Mouse (Mus musculus) ES-E14 (cell line): ENCODE measurements around the gene Shroom3. TPM values are rescaled to one million over a fixed set of nuclear protein-coding genes. Genes with fewer than 3 reads are reported as not detected.

Experiments
- DNase-seq: peaks from one replicate; pipeline ENCODE4 v3.0.0-alpha.2; 2013; ENCODE audit warnings: low read depth, low spot score
- H3K27ac ChIP-seq: 2 replicates; pipeline ENCODE4 v1.5.1; 2012; ENCODE audit warnings: low read depth, mild to moderate bottlenecking, low read length, moderate library complexity, mixed read lengths; ENCODE audit not compliant: poor library complexity, insufficient read depth, severe bottlenecking
- H3K36me3 ChIP-seq: 2 replicates; pipeline ENCODE4 v1.6.1; 2012; ENCODE audit warnings: mild to moderate bottlenecking, low read length, moderate library complexity, mixed read lengths; ENCODE audit not compliant: control insufficient read depth, poor library complexity, insufficient read depth, severe bottlenecking
- H3K4me1 ChIP-seq, 2 experiments: fragments of 150-350 bp in 1 of 2; sonication (generic) in 1 of 2; 2 replicates each; pipeline ENCODE4 v1.6.1; 2012; ENCODE audit warnings: low read length in 2 of 2, mild to moderate bottlenecking in 1 of 2, mixed read lengths in 1 of 2; ENCODE audit not compliant: control insufficient read depth in 2 of 2, insufficient read depth in 2 of 2, poor library complexity in 1 of 2
- H3K4me3 ChIP-seq, 2 experiments: fragments of 150-350 bp in 1 of 2; sonication (generic) in 1 of 2; 2 replicates each; pipeline ENCODE4 v1.5.1; 2012; ENCODE audit warnings: low read length in 2 of 2, low read depth in 1 of 2, mild to moderate bottlenecking in 1 of 2, mixed read lengths in 1 of 2; ENCODE audit not compliant: insufficient read depth in 1 of 2, poor library complexity in 1 of 2, severe bottlenecking in 1 of 2
- H3K9ac ChIP-seq: 2 replicates; pipeline ENCODE4 v1.6.1; 2012; ENCODE audit warnings: low read depth, mild to moderate bottlenecking, low read length, mixed read lengths; ENCODE audit not compliant: poor library complexity, insufficient read depth, severe bottlenecking
- H3K9me3 ChIP-seq: fragments of 150-350 bp; sonication (generic); 2 replicates; pipeline ENCODE4 v1.6.1; 2012; ENCODE audit warnings: low read depth, mild to moderate bottlenecking, low read length; ENCODE audit not compliant: control insufficient read depth, insufficient read depth
- CHD2 ChIP-seq: IDR thresholded peaks from 2 replicates; pipeline ENCODE4 v1.6.1; 2014; ENCODE audit warnings: mild to moderate bottlenecking, low read depth, low read length, inconsistent platforms
- HCFC1 ChIP-seq: IDR thresholded peaks from 2 replicates; pipeline ENCODE4 v1.6.1; 2012; ENCODE audit warnings: low read length, inconsistent platforms, borderline replicate concordance; ENCODE audit not compliant: insufficient read depth
- MAFK ChIP-seq: IDR thresholded peaks from 2 replicates; pipeline ENCODE4 v1.6.1; 2014; ENCODE audit warnings: mild to moderate bottlenecking, low read depth, low read length, inconsistent platforms; ENCODE audit not compliant: insufficient read depth
- ZC3H11A ChIP-seq: IDR thresholded peaks from 2 replicates; pipeline ENCODE4 v1.6.1; 2012; ENCODE audit warnings: low read depth, mild to moderate bottlenecking, inconsistent platforms, low read length, borderline replicate concordance
- ZNF384 ChIP-seq: IDR thresholded peaks from 2 replicates; pipeline ENCODE4 v1.6.1; 2012; ENCODE audit warnings: low read depth, low read length, inconsistent platforms
- in situ Hi-C, 2 experiments: fragments of 600-800 bp; cut with MboI; formaldehyde crosslinking; loops; one replicate each; pipeline ENCODE4 v1.15.1; 2025; ENCODE audit warnings: low sequenced_read_pairs in 2 of 2, inconsistent platforms in 1 of 2; ENCODE audit not compliant: unreplicated experiment in 2 of 2
- total RNA-seq: library from RNA; depleted of rRNA; stranded (reverse); fragments of 300-350 nt; gene quantifications from 2 replicates; pipeline ENCODE4 v1.2.3, GENCODE M21; 2012

Gene Shroom3
- total RNA-seq, 1 experiment: 34.1 TPM

DNA sequence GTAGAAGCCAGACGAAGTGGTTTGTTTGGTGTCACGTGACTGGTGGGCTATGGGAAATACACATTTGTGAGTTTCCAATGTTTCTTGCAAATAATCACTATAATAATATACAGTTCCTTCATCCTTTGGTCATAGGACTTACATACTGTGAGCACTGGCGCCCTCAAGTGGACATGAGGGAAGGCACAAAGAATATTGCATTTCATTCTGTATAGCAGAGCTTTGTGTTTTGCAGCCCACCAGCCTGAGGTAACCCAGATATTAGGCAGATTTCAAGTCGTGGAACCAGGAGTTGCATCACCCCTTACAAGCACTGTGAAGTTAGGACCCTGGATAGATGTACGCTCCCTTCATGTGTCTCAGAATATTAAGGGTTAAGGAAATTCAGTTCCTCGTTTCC, 42.7 kb downstream of the Shroom3 start:
- Histone ChIP-seq H3K27ac (no peak overlapping the region), H3K4me1 (no peaks in the 10 kb centered on the region), H3K9ac (no peak overlapping the region), H3K4me3 (no peak overlapping the region), H3K36me3 (no peaks in the 10 kb centered on the region), H3K9me3 (no peaks in the 10 kb centered on the region)
- DNase-seq: peak; percentile 46
- no peak for TF ChIP-seq ZNF384
- TF ChIP-seq ZC3H11A: peak; percentile 78
- in situ Hi-C loops: loop anchor here in 1 of 2 experiments (25.0 kb wide), 1 partner anchor 236 kb away; no protein-coding TSS in a partner anchor

DNA sequence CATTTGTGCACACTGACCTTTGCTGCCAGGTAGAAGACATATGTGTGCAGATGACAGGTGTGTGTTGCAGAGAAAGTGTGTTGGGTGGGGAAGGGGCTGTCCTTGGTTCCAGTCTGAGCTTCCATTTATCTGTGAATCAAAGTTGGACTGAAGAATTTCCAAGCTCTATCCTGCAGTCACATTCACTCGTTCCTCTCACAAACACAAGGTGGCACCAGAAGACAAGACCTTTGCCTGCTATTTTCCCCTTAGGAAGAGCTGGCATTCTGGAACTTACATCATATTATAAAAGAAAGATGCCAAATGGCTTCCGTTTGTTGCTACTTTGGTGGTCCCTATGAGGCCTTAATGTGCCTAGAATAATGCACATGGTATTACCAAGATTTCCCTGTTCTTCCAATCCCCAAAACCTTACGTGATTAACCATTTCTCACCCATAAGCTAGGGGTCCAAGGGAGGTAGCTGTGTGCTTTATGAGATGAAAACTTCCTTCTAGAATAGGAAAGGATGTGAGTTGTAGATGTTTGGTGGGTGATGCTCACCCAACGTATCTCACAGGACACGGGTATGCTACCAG, 45.1 kb downstream of the Shroom3 start:
- Histone ChIP-seq H3K9ac (no peak overlapping the region), H3K9me3 (no peaks in the 10 kb centered on the region), H3K4me3 (no peak overlapping the region), H3K27ac (no peak overlapping the region), H3K36me3 (no peaks in the 10 kb centered on the region), H3K4me1 (no peaks in the 10 kb centered on the region)
- peak; percentile 85 for TF ChIP-seq ZC3H11A
- no peak for TF ChIP-seq ZNF384
- TF ChIP-seq MAFK: no peak
- TF ChIP-seq HCFC1: no peak
- peak; percentile 16 for DNase-seq
- in situ Hi-C loops: loop anchor here in 1 of 2 experiments (25.0 kb wide), 1 partner anchor 234 kb away; no protein-coding TSS in a partner anchor

DNA sequence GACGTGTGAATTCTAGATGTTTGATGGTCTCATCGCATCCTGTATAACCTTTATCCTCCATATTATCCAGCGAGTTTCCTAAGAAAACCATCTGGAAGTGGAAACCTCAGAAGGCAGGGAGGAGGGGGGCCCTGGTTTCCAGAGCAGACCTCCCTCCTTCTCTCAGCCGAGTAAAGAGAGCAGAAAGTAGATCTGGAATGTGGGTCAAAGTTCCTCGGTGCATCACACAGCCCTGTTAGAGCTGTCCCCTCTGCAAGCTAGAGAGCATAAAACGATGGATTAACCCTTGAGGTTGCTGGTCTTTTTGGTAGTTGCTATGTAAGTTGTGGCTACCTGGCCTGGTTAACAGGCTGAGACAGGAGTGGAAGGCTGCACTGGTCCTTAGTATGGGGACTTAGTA, 46.0 kb downstream of the Shroom3 start:
- TF ChIP-seq MAFK: no peak
- Histone ChIP-seq H3K9me3 (no peaks in the 10 kb centered on the region), H3K4me3 (no peak overlapping the region), H3K9ac (no peak overlapping the region), H3K27ac (no peak overlapping the region), H3K4me1 (no peaks in the 10 kb centered on the region), H3K36me3 (no peaks in the 10 kb centered on the region)
- in situ Hi-C loops: loop anchor here in 1 of 2 experiments (25.0 kb wide), 1 partner anchor 233 kb away; no protein-coding TSS in a partner anchor
- no peak for DNase-seq

DNA sequence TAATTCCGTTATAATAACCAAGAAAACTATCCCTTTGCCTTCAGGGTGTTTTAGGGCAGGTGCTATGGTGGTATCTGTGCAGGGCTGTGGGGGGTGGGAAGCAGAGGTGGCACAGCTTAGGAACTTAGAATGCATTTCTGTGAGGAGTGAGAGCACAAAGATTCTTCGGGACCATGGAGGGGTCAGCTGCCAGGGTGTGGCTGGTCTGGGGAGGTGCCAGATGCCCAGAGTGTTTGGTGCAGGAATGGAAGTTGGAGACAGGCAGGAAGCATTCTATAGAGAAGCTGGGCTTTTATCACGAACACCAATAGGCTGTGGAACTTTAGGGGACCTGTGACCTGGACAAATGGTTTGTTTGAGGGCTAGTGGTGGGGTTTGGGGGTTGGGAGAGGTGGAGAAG, 58.6 kb downstream of the Shroom3 start:
- no peaks in the 10 kb centered on the region for H3K4me1 ChIP-seq
- no peak overlapping the region for H3K27ac ChIP-seq
- no peak overlapping the region for H3K4me3 ChIP-seq
- no peaks in the 10 kb centered on the region for H3K36me3 ChIP-seq
- DNase-seq: no peak
- no peak for TF ChIP-seq MAFK
- no peak for TF ChIP-seq ZNF384
- TF ChIP-seq HCFC1: no peak
- no peak for TF ChIP-seq CHD2
- no peak for TF ChIP-seq ZC3H11A
- in situ Hi-C loops: loop anchor here in 1 of 2 experiments (25.0 kb wide), 1 partner anchor 220 kb away; no protein-coding TSS in a partner anchor
- H3K9ac ChIP-seq: no peak overlapping the region
- H3K9me3 ChIP-seq: no peaks in the 10 kb centered on the region

DNA sequence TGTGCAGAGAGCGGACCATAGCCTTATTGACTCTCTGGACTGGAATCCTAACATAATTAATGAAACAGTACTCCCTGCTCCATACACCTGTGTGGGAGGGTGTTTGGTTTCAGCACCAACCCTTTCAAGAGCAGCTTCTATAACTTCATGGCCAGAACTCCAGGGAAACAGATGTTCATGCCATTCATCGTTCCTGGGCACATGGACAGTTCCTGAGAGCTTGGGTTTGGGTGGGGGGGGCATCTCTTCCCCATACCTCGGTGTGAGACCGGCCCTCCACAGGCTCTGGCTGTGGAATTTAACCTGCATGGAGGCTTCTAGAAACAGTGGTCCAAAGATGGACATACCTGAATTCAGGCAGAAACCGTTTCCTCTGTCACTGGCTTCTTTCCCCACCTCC, 59.5 kb downstream of the Shroom3 start:
- H3K9me3 ChIP-seq: no peaks in the 10 kb centered on the region
- no peaks in the 10 kb centered on the region for H3K36me3 ChIP-seq
- in situ Hi-C loops: loop anchor here in 1 of 2 experiments (25.0 kb wide), 1 partner anchor 220 kb away; no protein-coding TSS in a partner anchor
- TF ChIP-seq CHD2 (no peak), ZNF384 (no peak)
- H3K9ac ChIP-seq: no peak overlapping the region
- H3K4me1 ChIP-seq: no peaks in the 10 kb centered on the region
- H3K27ac ChIP-seq: no peak overlapping the region
- no peak for DNase-seq
- H3K4me3 ChIP-seq: no peak overlapping the region
